Mouse (Mus musculus) embryonic fibroblast, embryonic 13.5 days (primary cell): Measurements from ENCODE around the gene Ankrd23.

Experiments
- CTCF ChIP-seq: IDR thresholded peaks from 2 replicates; pipeline ENCODE4 v1.5.1; 2011; ENCODE audit warnings: mild to moderate bottlenecking, control low read depth, low read length, moderate library complexity, borderline replicate concordance; ENCODE audit not compliant: insufficient read depth
- POLR2A ChIP-seq: IDR thresholded peaks from 2 replicates; pipeline ENCODE4 v1.6.1; 2011; ENCODE audit warnings: low read depth, mild to moderate bottlenecking, control low read depth, low read length, moderate library complexity

- TF ChIP-seq POLR2A (no peak), CTCF (no peak)
Observed at GRCm38 (mm10) chr1:36552506-36552905, 15.8 kb upstream of the Ankrd23 start.
